Mouse (Mus musculus) CD4-positive, CD25-positive, alpha-beta regulatory T cell, adult 4 months (primary cell): ENCODE measurements around the gene Vmn2r44. TPM values are rescaled to one million over a fixed set of nuclear protein-coding genes. Genes with fewer than 3 reads are reported as not detected.
"Not testable (repeated sequence)": the region's sequence is repeated elsewhere in the genome, so short reads cannot be mapped to it uniquely, and the experiment has no call there.

Experiments
- ATAC-seq: one replicate; pipeline ENCODE4 v1.8.0; 2017
- polyA plus RNA-seq, 2 experiments: library from polyadenylated mRNA; unstranded; fragments of 100-300 nt; shearing (Covaris generic); gene quantifications; one replicate each; pipeline ENCODE4 v1.2.1; 2017

Gene Vmn2r44
- polyA plus RNA-seq = not detected

GRCm38 (mm10) chr7:8383233-8383632, at the start of gene Vmn2r44:
TSS of gene Vmn2r44 (minus strand) at chr7:8383333.
- ATAC-seq = not testable (repeated sequence)

- not testable (repeated sequence) for ATAC-seq
Measured at GRCm38 (mm10) chr7:8357879-8358278, 25.3 kb downstream of the Vmn2r44 start.

Other genes with a start within 250 kb of the Vmn2r44 start
- gene Vmn2r41, start 221.7 kb downstream of the Vmn2r44 start, polyA plus RNA-seq = not detected
- not detected for gene Vmn2r42, start 183.0 kb downstream of the Vmn2r44 start, polyA plus RNA-seq
- not detected for gene Vmn2r43, start 122.7 kb downstream of the Vmn2r44 start, polyA plus RNA-seq
- gene Vmn2r45, start 105.7 kb upstream of the Vmn2r44 start, polyA plus RNA-seq = not detected